Mouse (Mus musculus): Measurements from ENCODE around the gene 2010300C02Rik. TPM values are rescaled to one million over a fixed set of nuclear protein-coding genes. Genes with fewer than 3 reads are reported as not detected.
A peak's percentile ranks its signal among the peaks of the same experiment; 100 is the strongest.

The 2010300C02Rik gene
- total and polyA plus RNA-seq, 2 experiments from 2014 or later, result 6.9 to 7.9 TPM

GRCm38 (mm10) chr1:37694417-37694816, 25.5 kb downstream of the 2010300C02Rik start:
- Histone ChIP-seq H3K9ac (replicated peaks; ENCODE audit: low read length, poor library complexity, severe bottlenecking) (no peak overlapping the region), H3K36me3 (ENCODE audit: insufficient read depth, low read length) (no peaks in the 10 kb centered on the region), H3K9me3 (ENCODE audit: low read length) (no peaks in the 10 kb centered on the region), H3K27ac (ENCODE audit: low read depth, low read length) (no peak overlapping the region), H3K4me2 (ENCODE audit: low read depth, low read length, poor library complexity, severe bottlenecking) (no peak overlapping the region), H3K27me3 (ENCODE audit: insufficient read depth, low read length) (no peaks in the 10 kb centered on the region), H3K4me3 (ENCODE audit: low read depth, low read length) (no peak overlapping the region), H3K4me1 (ENCODE audit: insufficient read depth, low read length) (peaks cover 5% of the 10 kb centered on the region; the same call in 1 of the 2 replicates)
- no peak for DNase-seq (ENCODE audit: low spot score)
- TF ChIP-seq CTCF (IDR thresholded peaks at IDR 0.05), result no peak
- ATAC-seq (ENCODE audit: low FRiP score), result no peak
- WGBS, result 38% methylated on average over 8 of the region's 8 CpGs

- Histone ChIP-seq H3K27me3 (ENCODE audit: insufficient read depth, low read length) (no peaks in the 10 kb centered on the region), H3K4me1 (ENCODE audit: insufficient read depth, low read length) (no peaks in the 10 kb centered on the region), H3K36me3 (ENCODE audit: insufficient read depth, low read length) (no peaks in the 10 kb centered on the region), H3K9ac (replicated peaks; ENCODE audit: low read length, poor library complexity, severe bottlenecking) (no peak overlapping the region), H3K4me2 (ENCODE audit: low read depth, low read length, poor library complexity, severe bottlenecking) (no peak overlapping the region), H3K9me3 (ENCODE audit: low read length) (no peaks in the 10 kb centered on the region), H3K4me3 (ENCODE audit: low read depth, low read length) (no peak overlapping the region), H3K27ac (ENCODE audit: low read depth, low read length) (no peak overlapping the region)
- no peak for TF ChIP-seq CTCF (IDR thresholded peaks at IDR 0.05)
- DNase-seq (ENCODE audit: low spot score) (no peak), ATAC-seq (ENCODE audit: low FRiP score) (no peak)
- WGBS, result 52% methylated on average over 8 of the region's 8 CpGs
Measured at GRCm38 (mm10) chr1:37691179-37691578, 28.7 kb downstream of the 2010300C02Rik start.

GRCm38 (mm10) chr1:37690665-37691064, 29.2 kb downstream of the 2010300C02Rik start:
- Histone ChIP-seq H3K4me1 (ENCODE audit: insufficient read depth, low read length) (no peaks in the 10 kb centered on the region), H3K4me2 (ENCODE audit: low read depth, low read length, poor library complexity, severe bottlenecking) (no peak overlapping the region), H3K27ac (ENCODE audit: low read depth, low read length) (no peak overlapping the region), H3K9ac (replicated peaks; ENCODE audit: low read length, poor library complexity, severe bottlenecking) (no peak overlapping the region), H3K36me3 (ENCODE audit: insufficient read depth, low read length) (no peaks in the 10 kb centered on the region), H3K4me3 (ENCODE audit: low read depth, low read length) (no peak overlapping the region), H3K9me3 (ENCODE audit: low read length) (no peaks in the 10 kb centered on the region), H3K27me3 (ENCODE audit: insufficient read depth, low read length) (no peaks in the 10 kb centered on the region)
- TF ChIP-seq CTCF (IDR thresholded peaks at IDR 0.05), result peak; percentile 19; the same call in 1 of the 2 replicates
- no peak for ATAC-seq (ENCODE audit: low FRiP score)
- DNase-seq (ENCODE audit: low spot score), result no peak
- 78% methylated on average over 5 of the region's 5 CpGs for WGBS

GRCm38 (mm10) chr1:37689730-37690129, 30.2 kb downstream of the 2010300C02Rik start:
- Histone ChIP-seq H3K9ac (replicated peaks; ENCODE audit: low read length, poor library complexity, severe bottlenecking) (no peak overlapping the region), H3K4me3 (ENCODE audit: low read depth, low read length) (no peak overlapping the region), H3K4me2 (ENCODE audit: low read depth, low read length, poor library complexity, severe bottlenecking) (no peak overlapping the region), H3K36me3 (ENCODE audit: insufficient read depth, low read length) (no peaks in the 10 kb centered on the region), H3K4me1 (ENCODE audit: insufficient read depth, low read length) (no peaks in the 10 kb centered on the region), H3K27me3 (ENCODE audit: insufficient read depth, low read length) (no peaks in the 10 kb centered on the region), H3K9me3 (ENCODE audit: low read length) (no peaks in the 10 kb centered on the region), H3K27ac (ENCODE audit: low read depth, low read length) (no peak overlapping the region)
- TF ChIP-seq CTCF (IDR thresholded peaks at IDR 0.05), result no peak
- ATAC-seq (ENCODE audit: low FRiP score) (no peak), DNase-seq (ENCODE audit: low spot score) (no peak)
- WGBS, result 86% methylated on average over 6 of the region's 6 CpGs

- no peak overlapping the region for H3K9ac ChIP-seq (replicated peaks; ENCODE audit: low read length, poor library complexity, severe bottlenecking)
- no peaks in the 10 kb centered on the region for H3K4me1 ChIP-seq (ENCODE audit: insufficient read depth, low read length)
- H3K9me3 ChIP-seq (ENCODE audit: low read length), result no peaks in the 10 kb centered on the region
- ATAC-seq (ENCODE audit: low FRiP score) (no peak), DNase-seq (ENCODE audit: low spot score) (no peak)
- H3K4me3 ChIP-seq (ENCODE audit: low read depth, low read length), result no peak overlapping the region
- no peak overlapping the region for H3K4me2 ChIP-seq (ENCODE audit: low read depth, low read length, poor library complexity, severe bottlenecking)
- no peaks in the 10 kb centered on the region for H3K36me3 ChIP-seq (ENCODE audit: insufficient read depth, low read length)
- 65% methylated on average over 8 of the region's 8 CpGs for WGBS
- no peak overlapping the region for H3K27ac ChIP-seq (ENCODE audit: low read depth, low read length)
- no peak for TF ChIP-seq CTCF (IDR thresholded peaks at IDR 0.05)
- no peaks in the 10 kb centered on the region for H3K27me3 ChIP-seq (ENCODE audit: insufficient read depth, low read length)
Measured at GRCm38 (mm10) chr1:37688351-37688750, 31.5 kb downstream of the 2010300C02Rik start.

- Histone ChIP-seq H3K4me1 (ENCODE audit: insufficient read depth, low read length) (no peaks in the 10 kb centered on the region), H3K9ac (replicated peaks; ENCODE audit: low read length, poor library complexity, severe bottlenecking) (no peak overlapping the region), H3K36me3 (ENCODE audit: insufficient read depth, low read length) (no peaks in the 10 kb centered on the region), H3K4me3 (ENCODE audit: low read depth, low read length) (no peak overlapping the region), H3K27ac (ENCODE audit: low read depth, low read length) (no peak overlapping the region), H3K9me3 (ENCODE audit: low read length) (no peaks in the 10 kb centered on the region), H3K4me2 (ENCODE audit: low read depth, low read length, poor library complexity, severe bottlenecking) (no peak overlapping the region), H3K27me3 (ENCODE audit: insufficient read depth, low read length) (no peaks in the 10 kb centered on the region)
- ATAC-seq (ENCODE audit: low FRiP score) (no peak), DNase-seq (ENCODE audit: low spot score) (peak; percentile 10)
- 69% methylated on average over 5 of the region's 5 CpGs for WGBS
- no peak for TF ChIP-seq CTCF (IDR thresholded peaks at IDR 0.05)
Measured at GRCm38 (mm10) chr1:37687515-37687914, 32.4 kb downstream of the 2010300C02Rik start.
